Mouse (Mus musculus) bone marrow macrophage, adult 2 months (primary cell): ENCODE data around the gene Ceacam20.

Experiments
- CTCF ChIP-seq: IDR thresholded peaks from 2 replicates; pipeline ENCODE4 v1.5.1; 2012; ENCODE audit warnings: low read depth, mild to moderate bottlenecking, low read length, moderate library complexity
- POLR2A ChIP-seq: IDR thresholded peaks from 2 replicates; pipeline ENCODE4 v1.6.1; 2012; ENCODE audit warnings: mild to moderate bottlenecking, low read depth, low read length, borderline replicate concordance

GRCm38 (mm10) chr7:19923354-19923753 is 41.9 kb upstream of the Ceacam20 start:
- no peak for TF ChIP-seq CTCF
- no peak for TF ChIP-seq POLR2A
